9 mouse cellular contexts compared by ENCODE assay signal in genomic region chr7:39448626-39449242, GRCm38 (mm10). TPM values are rescaled to one million over a fixed set of nuclear protein-coding genes. Genes with fewer than 3 reads are reported as not detected.
DNase-seq lines count a peak whose midpoint lies in the region; ATAC-seq and TF ChIP-seq lines count a peak whose summit lies in the region.
"Had no signal": no experiment of that assay in that cellular context is flagged by ENCODE, and none has a peak within 500 bp of the region (broad histone marks: within the 10 kb centered on the region; RNA-seq: fewer than 3 reads in every experiment).

No protein-coding gene starts in this region.

- peaks cover 3% of the 10 kb centered on the region; the same call in 1 of the 2 replicates for H3K4me1 ChIP-seq in hindbrain, embryonic 11.5 days (replicated peaks; ENCODE audit: control insufficient read depth, insufficient read depth, low read length)
- peaks cover 10% of the 10 kb centered on the region; the same call in 1 of the 2 replicates for H3K4me1 ChIP-seq in liver, embryonic 15.5 days (replicated peaks)

- H3K9me3 ChIP-seq in hindbrain, embryonic 11.5 days (ENCODE audit: control insufficient read depth, low read length), result no peaks in the 10 kb centered on the region
- H3K9me3 ChIP-seq in liver, embryonic 15.5 days (replicated peaks), result no peaks in the 10 kb centered on the region

- peak; percentile 36 for ATAC-seq in hindbrain, embryonic 11.5 days (ENCODE audit: low FRiP score)
- no peak for ATAC-seq in liver, embryonic 15.5 days (ENCODE audit: insufficient read depth)

- peak overlapping the region; percentile 86 for H3K27ac ChIP-seq in left cerebral cortex, adult 2 months
- H3K27ac ChIP-seq in hindbrain, embryonic 11.5 days (ENCODE audit: low read depth, low read length), result no peak overlapping the region
- no peak overlapping the region for H3K27ac ChIP-seq in liver, embryonic 15.5 days (replicated peaks)

- WGBS in hindbrain, embryonic 11.5 days, result 65% methylated on average over 11 of the region's 11 CpGs
- 48% methylated on average over 11 of the region's 11 CpGs for WGBS in liver, embryonic 15.5 days (ENCODE audit: insufficient replicate concordance)

- TF ChIP-seq CTCF in left cerebral cortex, adult 2 months (IDR thresholded peaks at IDR 0.05), result no peak

- H3K36me3 ChIP-seq in hindbrain, embryonic 11.5 days (ENCODE audit: control insufficient read depth, insufficient read depth, low read length), result no peaks in the 10 kb centered on the region; the same call in 1 of the 2 replicates
- H3K36me3 ChIP-seq in liver, embryonic 15.5 days (replicated peaks), result no peaks in the 10 kb centered on the region

- no peak overlapping the region for H3K9ac ChIP-seq in hindbrain, embryonic 11.5 days (ENCODE audit: low read depth, low read length)
- H3K9ac ChIP-seq in liver, embryonic 15.5 days, result no peak overlapping the region

- no peaks in the 10 kb centered on the region for H3K27me3 ChIP-seq in hindbrain, embryonic 11.5 days (ENCODE audit: control insufficient read depth, insufficient read depth, low read length)
- H3K27me3 ChIP-seq in liver, embryonic 15.5 days, result peaks cover 3% of the 10 kb centered on the region; the same call in 1 of the 2 replicates

- H3K4me2 ChIP-seq in hindbrain, embryonic 11.5 days (replicated peaks; ENCODE audit: low read depth, low read length), result peak overlapping the region; percentile 62; the same call in 1 of the 2 replicates
- H3K4me2 ChIP-seq in liver, embryonic 15.5 days, result peak overlapping the region; percentile 76

- intact Hi-C loops in left cerebral cortex, adult 2 months (cut with DNase I), result loop anchor here (1.0 kb wide), 1 partner anchor 104 kb away; no protein-coding TSS in a partner anchor
- intact Hi-C loops in left cerebral cortex, postnatal 14 days (cut with DNase I), result no loop called here

- H3K4me3 ChIP-seq in left cerebral cortex, adult 2 months, result peak overlapping the region; percentile 69
- peak overlapping the region; percentile 61 for H3K4me3 ChIP-seq in hindbrain, embryonic 11.5 days (ENCODE audit: low read depth, low read length)
- peak overlapping the region; percentile 68 for H3K4me3 ChIP-seq in liver, embryonic 15.5 days (replicated peaks)

- DNase-seq in left cerebral cortex, adult 2 months (ENCODE audit: extremely low spot score in 1 of 2, low spot score in 2 of 2), result no peak
- no peak for DNase-seq in left cerebral cortex, adult 8-10 months (ENCODE audit: low spot score in 2 of 2)
- DNase-seq in cerebellum, adult 9-11 months, result peak; percentile 59
- DNase-seq in hindbrain, embryonic 11.5 days (ENCODE audit: low spot score), result no peak
- no peak for DNase-seq in left cerebral cortex, postnatal 14 days (ENCODE audit: low spot score in 2 of 2)
- no peak for DNase-seq in left cerebral cortex, adult 9 months (ENCODE audit: low spot score in 2 of 2)
- DNase-seq in urinary bladder, postnatal 10 days (ENCODE audit: low spot score), result no peak

RNA-seq across cellular contexts. Expression of gene Gm5114, which starts 35.8 kb away (rescaled TPM):
- total RNA-seq in left cerebral cortex, adult 2 months (2021), result not detected
- not detected for total RNA-seq in left cerebral cortex, adult 8-10 months (2022)
- polyA plus RNA-seq in hindbrain, embryonic 11.5 days (2014; fragmentation: Nextera tagmentation; extraction: Ambion mirVana), result not detected in 2 replicates
- polyA plus RNA-seq in liver, embryonic 15.5 days (2015; fragmentation: Nextera tagmentation; extraction: Ambion mirVana), result not detected in 2 replicates
- not detected for total RNA-seq in left cerebral cortex, postnatal 14 days (2021)
- polyA plus RNA-seq: large intestine, adult 2 months had no signal
